Mouse (Mus musculus) E14TG2a.4 (cell line): ENCODE measurements at regions not wholly inside any gene's neighbourhood (a gene's known extent, or its start where the extent isn't known, plus 50 kb on each side); places are given as distances from the start of the nearest gene placed in this dataset.

Source experiments
- H3K27me3 ChIP-seq: 2 replicates; pipeline ENCODE4 v1.6.1; 2014; ENCODE audit warnings: low read length, control low read depth; ENCODE audit not compliant: insufficient read depth
- H3K36me3 ChIP-seq: 2 replicates; pipeline ENCODE4 v1.6.1; 2014; ENCODE audit warnings: low read length, control low read depth; ENCODE audit not compliant: insufficient read depth
- H3K4me1 ChIP-seq: replicated peaks from 2 replicates; pipeline ENCODE4 v1.6.1; 2014; ENCODE audit warnings: low read depth, low read length, control low read depth
- H3K4me3 ChIP-seq: replicated peaks from 2 replicates; pipeline ENCODE4 v1.5.1; 2014; ENCODE audit warnings: mild to moderate bottlenecking, low read length
- H3K9me3 ChIP-seq: 2 replicates; pipeline ENCODE4 v1.6.1; 2014; ENCODE audit warnings: low read length, control low read depth
- CTCF ChIP-seq: conservative IDR thresholded peaks from 2 replicates; pipeline ENCODE4 v1.5.1; 2014; ENCODE audit warnings: low read length
- NANOG ChIP-seq: IDR thresholded peaks from 2 replicates; pipeline ENCODE4 v1.6.1; 2014; ENCODE audit warnings: borderline replicate concordance, low read length, mixed read lengths
- POU5F1 ChIP-seq: IDR thresholded peaks from 2 replicates; pipeline ENCODE4 v1.6.1; 2014; ENCODE audit warnings: low read length, borderline replicate concordance

DNA sequence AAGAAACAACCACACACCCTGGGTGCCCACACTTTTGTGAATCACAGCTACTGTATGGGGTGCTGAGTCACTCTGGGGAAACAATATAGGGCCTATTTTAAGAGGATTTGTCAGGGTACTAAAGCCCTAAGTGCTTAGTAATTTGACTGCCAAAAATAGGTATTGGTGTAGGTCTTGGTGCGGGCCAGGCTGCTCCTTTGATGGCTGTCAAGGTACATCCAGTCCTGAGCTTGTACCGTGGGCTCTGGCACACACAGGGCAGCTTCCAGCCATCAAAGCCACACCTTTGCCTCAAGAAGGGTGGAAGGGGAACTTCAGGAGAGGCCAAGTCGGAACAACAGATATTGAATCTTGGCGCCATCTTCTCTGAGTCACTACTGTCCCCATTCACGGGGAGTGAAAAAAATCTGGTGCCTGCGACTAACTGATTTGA is 64.2 kb upstream of the Dlg1 start:
- Histone ChIP-seq H3K4me1 (no peaks in the 10 kb centered on the region), H3K27me3 (peaks cover 15% of the 10 kb centered on the region; the same call in 1 of the 2 replicates), H3K36me3 (no peaks in the 10 kb centered on the region), H3K9me3 (peaks cover 3% of the 10 kb centered on the region), H3K4me3 (no peak overlapping the region)
- TF ChIP-seq CTCF (no peak), POU5F1 (no peak), NANOG (no peak)

DNA sequence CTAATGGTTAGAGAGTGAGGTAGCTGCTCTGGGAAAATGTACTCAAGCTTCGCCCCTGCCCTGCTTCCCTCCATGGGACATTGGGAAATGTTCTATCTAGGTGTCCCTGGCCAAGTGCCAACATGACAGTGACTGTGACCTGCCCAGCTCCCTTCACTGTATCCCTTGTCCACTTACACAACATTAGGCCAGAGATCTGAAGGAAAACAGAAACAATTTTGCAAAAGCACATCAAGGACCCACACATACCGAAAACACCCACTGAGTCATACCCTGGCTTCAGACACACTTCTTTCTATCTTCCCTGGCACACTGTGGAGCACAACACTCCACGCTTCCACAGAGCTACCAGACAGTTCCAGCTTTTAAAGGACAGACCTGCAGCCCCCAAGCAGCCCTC is 62.0 kb upstream of the Dlg1 start:
- TF ChIP-seq NANOG, result no peak
- Histone ChIP-seq H3K4me1 (no peaks in the 10 kb centered on the region), H3K27me3 (peaks cover 27% of the 10 kb centered on the region), H3K4me3 (no peak overlapping the region), H3K36me3 (no peaks in the 10 kb centered on the region), H3K9me3 (no peaks in the 10 kb centered on the region)

DNA sequence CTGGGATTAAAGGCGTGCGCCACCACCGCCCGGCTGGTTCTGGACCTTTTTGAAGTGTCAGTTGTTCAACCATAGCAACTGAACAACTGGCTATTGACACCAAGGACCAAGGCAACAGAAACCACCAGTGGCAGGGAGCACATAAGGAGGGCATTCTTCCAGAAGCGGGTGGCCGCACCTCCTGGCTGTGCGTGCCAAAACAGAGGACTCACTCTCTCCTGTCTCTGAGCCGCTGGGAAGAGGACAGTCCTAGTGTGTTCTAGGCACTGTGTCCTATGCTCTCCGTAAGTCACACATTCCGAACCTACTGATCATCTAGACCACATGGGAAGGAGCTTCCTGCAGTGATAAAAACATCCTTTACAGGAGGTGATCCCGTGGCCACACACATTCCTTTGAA is 60.1 kb upstream of the Dlg1 start:
- Histone ChIP-seq H3K27me3 (peaks cover 28% of the 10 kb centered on the region), H3K9me3 (no peaks in the 10 kb centered on the region), H3K36me3 (no peaks in the 10 kb centered on the region), H3K4me1 (0 out of 2 replicates have a peak, but pooled peaks cover 4% of the 10 kb centered on the region), H3K4me3 (no peak overlapping the region)
- TF ChIP-seq CTCF (no peak), NANOG (no peak), POU5F1 (no peak)

DNA sequence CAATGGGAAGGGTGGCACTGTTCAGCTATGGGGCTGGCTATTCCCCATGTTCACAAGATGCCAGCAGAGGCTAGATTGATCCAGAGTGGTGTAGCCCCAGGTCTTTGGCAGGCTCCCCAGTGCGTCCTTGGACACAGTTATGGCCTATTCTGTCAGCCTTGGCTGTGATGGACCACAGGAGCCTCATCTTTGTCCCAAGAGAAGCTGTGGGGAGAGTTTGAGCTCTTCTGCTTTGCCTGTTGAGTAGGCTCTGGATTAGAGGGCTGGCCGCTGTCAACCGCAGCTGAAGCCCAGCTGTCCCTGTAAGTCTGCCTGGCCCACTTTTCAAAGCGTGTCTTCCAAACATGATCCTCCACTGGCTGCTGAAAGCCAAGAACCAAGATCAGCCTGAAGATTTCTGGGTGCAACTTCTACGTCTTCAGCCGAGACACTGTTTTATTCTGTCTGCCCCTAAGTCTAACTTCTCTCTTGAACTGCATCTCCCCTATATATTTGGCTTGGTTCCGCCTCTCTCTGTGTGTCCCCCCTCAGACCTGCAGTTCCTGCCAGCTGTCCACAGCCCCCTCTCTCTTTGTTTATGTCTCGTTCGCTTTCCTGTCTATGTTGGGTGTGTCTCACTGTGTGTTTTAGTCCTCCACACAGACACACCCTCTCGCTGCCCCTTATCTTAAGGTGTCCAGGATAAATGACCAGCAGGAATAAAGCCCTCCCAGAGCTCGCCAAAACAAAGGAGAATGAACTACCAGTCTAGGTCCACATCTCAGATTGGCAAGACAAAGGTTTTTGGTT is 56.7 kb upstream of the Dlg1 start:
- H3K4me3 ChIP-seq, result no peak overlapping the region
- no peak for TF ChIP-seq NANOG
- TF ChIP-seq POU5F1, result no peak
- no peak for TF ChIP-seq CTCF

DNA sequence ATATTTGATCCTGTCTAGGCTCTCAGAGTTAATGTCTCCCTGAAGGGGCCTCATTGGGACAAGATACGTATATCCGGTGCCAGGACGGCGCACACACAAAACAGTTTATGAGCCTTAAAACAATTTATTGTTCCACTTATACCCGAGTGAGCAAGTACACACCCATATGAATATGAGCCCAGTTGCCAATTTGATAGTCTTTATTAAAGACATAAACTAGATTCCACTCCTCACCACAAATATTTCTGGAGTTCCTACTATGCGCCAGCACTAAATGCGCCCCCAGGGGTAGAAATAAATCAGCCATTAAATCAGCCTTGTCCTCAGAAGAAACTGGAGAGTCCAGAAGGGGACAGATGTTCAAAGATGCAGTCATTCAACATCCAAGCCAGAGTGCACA is 54.3 kb upstream of the Dlg1 start:
- Histone ChIP-seq H3K9me3 (no peaks in the 10 kb centered on the region), H3K36me3 (no peaks in the 10 kb centered on the region), H3K4me1 (peaks cover 18% of the 10 kb centered on the region), H3K4me3 (no peak overlapping the region), H3K27me3 (peaks cover 12% of the 10 kb centered on the region)
- TF ChIP-seq NANOG (no peak), POU5F1 (no peak), CTCF (no peak)

More for the DNA sequence above, 56.7 kb upstream of the Dlg1 start:
- Histone ChIP-seq H3K4me1 (peaks cover 18% of the 10 kb centered on the region), H3K36me3 (no peaks in the 10 kb centered on the region), H3K27me3 (peaks cover 18% of the 10 kb centered on the region), H3K9me3 (no peaks in the 10 kb centered on the region)

GRCm38 (mm10) chr16:31609394-31610172 is 53.7 kb upstream of the Dlg1 start:
- no peak overlapping the region; the same call in 1 of the 2 replicates for H3K4me3 ChIP-seq
- TF ChIP-seq NANOG (no peak), CTCF (no peak), POU5F1 (no peak)
- H3K27me3 ChIP-seq, result peaks cover 12% of the 10 kb centered on the region
- no peaks in the 10 kb centered on the region for H3K9me3 ChIP-seq
- peaks cover 18% of the 10 kb centered on the region for H3K4me1 ChIP-seq
- no peaks in the 10 kb centered on the region for H3K36me3 ChIP-seq
